Mouse (Mus musculus): Measurements from ENCODE around the gene Arpc4. TPM values are rescaled to one million over a fixed set of nuclear protein-coding genes. Genes with fewer than 3 reads are reported as not detected.

The Arpc4 gene
- total and polyA plus RNA-seq, 2 experiments from 2014 or later: 178 to 475 TPM

GRCm38 (mm10) chr6:113428006-113428405 is 50.1 kb downstream of the Arpc4 start:
- Histone ChIP-seq H3K4me3 (ENCODE audit: low read length) (no peak overlapping the region), H3K36me3 (ENCODE audit: insufficient read depth, low read length) (no peaks in the 10 kb centered on the region), H3K4me1 (ENCODE audit: insufficient read depth, low read length) (no peaks in the 10 kb centered on the region), H3K4me2 (ENCODE audit: low read depth, low read length) (no peak overlapping the region), H3K9ac (replicated peaks; ENCODE audit: low read length) (no peak overlapping the region), H3K9me3 (ENCODE audit: low read length) (no peaks in the 10 kb centered on the region), H3K27me3 (ENCODE audit: insufficient read depth, low read length) (no peaks in the 10 kb centered on the region), H3K27ac (no peak overlapping the region)
- ATAC-seq (no peak), DNase-seq (ENCODE audit: low spot score) (no peak)
- WGBS: 93% methylated on average over 16 of the region's 16 CpGs
- TF ChIP-seq CTCF (IDR thresholded peaks at IDR 0.05; ENCODE audit: low read depth): no peak

- no peaks in the 10 kb centered on the region for H3K9me3 ChIP-seq (ENCODE audit: low read length)
- H3K27me3 ChIP-seq (ENCODE audit: insufficient read depth, low read length): no peaks in the 10 kb centered on the region
- H3K4me1 ChIP-seq (ENCODE audit: insufficient read depth, low read length): no peaks in the 10 kb centered on the region
- DNase-seq (ENCODE audit: low spot score) (no peak), ATAC-seq (no peak)
- no peak for TF ChIP-seq CTCF (IDR thresholded peaks at IDR 0.05; ENCODE audit: low read depth)
- H3K4me2 ChIP-seq (ENCODE audit: low read depth, low read length): no peak overlapping the region
- H3K9ac ChIP-seq (replicated peaks; ENCODE audit: low read length): no peak overlapping the region
- no peak overlapping the region for H3K4me3 ChIP-seq (ENCODE audit: low read length)
- WGBS: 88% methylated on average over 3 of the region's 3 CpGs
- no peak overlapping the region for H3K27ac ChIP-seq
- no peaks in the 10 kb centered on the region for H3K36me3 ChIP-seq (ENCODE audit: insufficient read depth, low read length)
Measured at GRCm38 (mm10) chr6:113429965-113430364, 52.0 kb downstream of the Arpc4 start.

GRCm38 (mm10) chr6:113430846-113431245 is 52.9 kb downstream of the Arpc4 start:
- no peak for TF ChIP-seq CTCF (IDR thresholded peaks at IDR 0.05; ENCODE audit: low read depth)
- no peaks in the 10 kb centered on the region for H3K27me3 ChIP-seq (ENCODE audit: insufficient read depth, low read length)
- no peak overlapping the region for H3K9ac ChIP-seq (replicated peaks; ENCODE audit: low read length)
- ATAC-seq (no peak), DNase-seq (ENCODE audit: low spot score) (no peak)
- no peaks in the 10 kb centered on the region for H3K9me3 ChIP-seq (ENCODE audit: low read length)
- 64% methylated on average over 3 of the region's 3 CpGs for WGBS
- no peaks in the 10 kb centered on the region for H3K36me3 ChIP-seq (ENCODE audit: insufficient read depth, low read length)
- H3K27ac ChIP-seq: no peak overlapping the region
- H3K4me1 ChIP-seq (ENCODE audit: insufficient read depth, low read length): no peaks in the 10 kb centered on the region
- H3K4me3 ChIP-seq (ENCODE audit: low read length): no peak overlapping the region
- H3K4me2 ChIP-seq (ENCODE audit: low read depth, low read length): no peak overlapping the region

GRCm38 (mm10) chr6:113431801-113432200 is 53.9 kb downstream of the Arpc4 start:
- Histone ChIP-seq H3K4me3 (ENCODE audit: low read length) (no peak overlapping the region), H3K9me3 (ENCODE audit: low read length) (no peaks in the 10 kb centered on the region), H3K4me1 (ENCODE audit: insufficient read depth, low read length) (no peaks in the 10 kb centered on the region), H3K27ac (no peak overlapping the region), H3K9ac (replicated peaks; ENCODE audit: low read length) (no peak overlapping the region), H3K4me2 (ENCODE audit: low read depth, low read length) (no peak overlapping the region), H3K27me3 (ENCODE audit: insufficient read depth, low read length) (no peaks in the 10 kb centered on the region), H3K36me3 (ENCODE audit: insufficient read depth, low read length) (no peaks in the 10 kb centered on the region)
- ATAC-seq: no peak
- 58% methylated on average over 3 of the region's 3 CpGs for WGBS
- no peak for DNase-seq (ENCODE audit: low spot score)
- TF ChIP-seq CTCF (IDR thresholded peaks at IDR 0.05; ENCODE audit: low read depth): no peak

- Histone ChIP-seq H3K4me2 (ENCODE audit: low read depth, low read length) (no peak overlapping the region), H3K27ac (no peak overlapping the region), H3K27me3 (ENCODE audit: insufficient read depth, low read length) (no peaks in the 10 kb centered on the region), H3K9ac (replicated peaks; ENCODE audit: low read length) (no peak overlapping the region), H3K36me3 (ENCODE audit: insufficient read depth, low read length) (no peaks in the 10 kb centered on the region), H3K4me3 (ENCODE audit: low read length) (no peak overlapping the region), H3K9me3 (ENCODE audit: low read length) (no peaks in the 10 kb centered on the region), H3K4me1 (ENCODE audit: insufficient read depth, low read length) (no peaks in the 10 kb centered on the region)
- 54% methylated on average over 3 of the region's 3 CpGs for WGBS
- DNase-seq (ENCODE audit: low spot score) (no peak), ATAC-seq (no peak)
- no peak for TF ChIP-seq CTCF (IDR thresholded peaks at IDR 0.05; ENCODE audit: low read depth)
Measured at GRCm38 (mm10) chr6:113433661-113434060, 55.7 kb downstream of the Arpc4 start.

- Histone ChIP-seq H3K9ac (replicated peaks; ENCODE audit: low read length) (no peak overlapping the region), H3K4me2 (ENCODE audit: low read depth, low read length) (no peak overlapping the region), H3K9me3 (ENCODE audit: low read length) (no peaks in the 10 kb centered on the region), H3K36me3 (ENCODE audit: insufficient read depth, low read length) (no peaks in the 10 kb centered on the region), H3K27ac (no peak overlapping the region), H3K27me3 (ENCODE audit: insufficient read depth, low read length) (no peaks in the 10 kb centered on the region), H3K4me1 (ENCODE audit: insufficient read depth, low read length) (no peaks in the 10 kb centered on the region), H3K4me3 (ENCODE audit: low read length) (no peak overlapping the region)
- 77% methylated on average over 7 of the region's 7 CpGs for WGBS
- ATAC-seq (no peak), DNase-seq (ENCODE audit: low spot score) (no peak)
- no peak for TF ChIP-seq CTCF (IDR thresholded peaks at IDR 0.05; ENCODE audit: low read depth)
Measured at GRCm38 (mm10) chr6:113434691-113435090, 56.8 kb downstream of the Arpc4 start.

GRCm38 (mm10) chr6:113435664-113436205 is 57.8 kb downstream of the Arpc4 start, which contains the start of gene Cidec:
Gene Cidec (minus strand): TSS chr6:113435760.
- TF ChIP-seq CTCF (IDR thresholded peaks at IDR 0.05; ENCODE audit: low read depth): no peak
- 78% methylated on average over 9 of the region's 9 CpGs for WGBS
- DNase-seq (ENCODE audit: low spot score) (no peak), ATAC-seq (no peak)
- no peak within 1 kb of the TSS for H3K4me2 ChIP-seq (ENCODE audit: low read depth, low read length)
- no peaks in the 10 kb centered on the region for H3K36me3 ChIP-seq (ENCODE audit: insufficient read depth, low read length)
- no peak within 1 kb of the TSS for H3K4me3 ChIP-seq (ENCODE audit: low read length)
- H3K9ac ChIP-seq (replicated peaks; ENCODE audit: low read length): no peak within 1 kb of the TSS
- H3K27ac ChIP-seq: no peak within 1 kb of the TSS
- no peaks in the 10 kb centered on the region for H3K4me1 ChIP-seq (ENCODE audit: insufficient read depth, low read length)
- no peaks in the 10 kb centered on the region for H3K9me3 ChIP-seq (ENCODE audit: low read length)
- no peaks in the 10 kb centered on the region for H3K27me3 ChIP-seq (ENCODE audit: insufficient read depth, low read length)

All from hindbrain, postnatal 0 days (tissue).